In the genomic region with DNA sequence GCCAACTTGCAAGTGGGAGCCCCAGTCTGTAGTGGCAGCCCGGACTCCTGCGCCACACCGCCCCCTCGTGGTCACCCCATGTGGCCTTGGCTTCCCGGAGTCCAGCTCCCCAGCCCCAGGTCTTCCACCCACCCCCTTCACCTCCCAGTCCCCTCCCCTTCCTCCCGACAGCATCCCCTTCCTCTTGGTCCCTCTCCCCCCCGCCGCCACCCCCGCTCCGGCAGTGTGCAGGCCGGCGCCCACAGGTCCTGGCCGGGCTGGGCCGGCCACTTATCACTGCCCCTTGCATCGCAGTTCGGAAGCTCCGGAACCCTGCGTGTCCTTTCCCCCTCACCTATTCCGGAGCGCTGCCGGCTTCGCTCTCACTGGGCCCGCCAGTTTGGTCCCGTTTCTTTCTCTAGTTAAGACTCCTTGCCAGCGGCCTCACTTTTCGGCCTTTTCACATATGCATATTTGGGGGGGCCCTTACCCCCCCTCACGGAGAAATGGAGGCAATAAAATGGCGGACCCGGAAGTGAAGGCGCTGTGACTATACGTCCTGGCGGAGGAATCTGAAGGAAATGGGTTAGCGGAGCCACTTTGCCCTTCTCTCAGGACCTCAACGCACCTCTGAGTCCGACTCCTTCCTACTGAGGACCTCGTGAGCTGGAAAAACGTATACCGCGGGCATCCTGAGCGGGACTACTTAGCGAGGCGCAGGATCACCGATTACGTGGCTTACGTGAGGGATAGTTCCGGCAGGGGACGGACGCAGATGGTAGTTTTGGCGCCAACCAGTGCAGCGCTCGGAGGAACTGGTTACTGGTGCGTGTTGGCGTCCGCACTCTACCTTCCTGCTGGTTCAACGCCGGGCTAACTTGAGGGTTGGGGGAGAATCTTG, we compare ENCODE assay signal across 8 mouse cellular contexts. TPM values are rescaled to one million over a fixed set of nuclear protein-coding genes. Genes with fewer than 3 reads are reported as not detected.
DNase-seq lines count a peak whose midpoint lies in the region; ATAC-seq lines count a peak whose summit lies in the region.

A gene (minus strand): TSS at position 662 of the 880 bp plus-strand sequence.

- no peaks in the 10 kb centered on the region for H3K27me3 ChIP-seq in embryonic facial prominence, embryonic 14.5 days (replicated peaks; ENCODE audit: control insufficient read depth, insufficient read depth, low read length)
- no peaks in the 10 kb centered on the region for H3K27me3 ChIP-seq in kidney, embryonic 14.5 days (ENCODE audit: control insufficient read depth, insufficient read depth, low read length)
- no peaks in the 10 kb centered on the region for H3K27me3 ChIP-seq in limb, embryonic 15.5 days

- peak within 1 kb of the TSS; percentile 70 for H3K4me2 ChIP-seq in embryonic facial prominence, embryonic 14.5 days (ENCODE audit: low read depth, low read length)
- peak within 1 kb of the TSS; percentile 48 for H3K4me2 ChIP-seq in kidney, embryonic 14.5 days (replicated peaks; ENCODE audit: low read depth, low read length)
- peak within 1 kb of the TSS; percentile 69 for H3K4me2 ChIP-seq in limb, embryonic 15.5 days

- no peaks in the 10 kb centered on the region for H3K9me3 ChIP-seq in embryonic facial prominence, embryonic 14.5 days (ENCODE audit: control insufficient read depth, low read length)
- H3K9me3 ChIP-seq in kidney, embryonic 14.5 days (ENCODE audit: control insufficient read depth, low read length): no peaks in the 10 kb centered on the region
- no peaks in the 10 kb centered on the region for H3K9me3 ChIP-seq in limb, embryonic 15.5 days

- peak; percentile 93 for ATAC-seq in embryonic facial prominence, embryonic 14.5 days (ENCODE audit: low read depth)
- ATAC-seq in kidney, embryonic 14.5 days (ENCODE audit: low FRiP score, low TSS enrichment): peak; percentile 94
- ATAC-seq in limb, embryonic 15.5 days (ENCODE audit: insufficient number of reproducible peaks, low FRiP score, low TSS enrichment, low read depth): peak; percentile 91

- peaks cover 56% of the 10 kb centered on the region for H3K36me3 ChIP-seq in embryonic facial prominence, embryonic 14.5 days (ENCODE audit: control insufficient read depth, insufficient read depth, low read length)
- peaks cover 32% of the 10 kb centered on the region for H3K36me3 ChIP-seq in kidney, embryonic 14.5 days (ENCODE audit: control insufficient read depth, insufficient read depth, low read length)
- peaks cover 38% of the 10 kb centered on the region for H3K36me3 ChIP-seq in limb, embryonic 15.5 days

- peak; percentile 97 for DNase-seq in 3T3-L1 (ENCODE audit: low read depth, low spot score)
- DNase-seq in adrenal gland, postnatal 4 days (ENCODE audit: low spot score in 2 of 2): peak; percentile 95
- DNase-seq in embryonic facial prominence, embryonic 14.5 days (ENCODE audit: low spot score): peak; percentile 97
- DNase-seq in heart, adult 9 months (ENCODE audit: low spot score in 2 of 2): peak; percentile 94 to 96
- DNase-seq in monocyte, adult 2 months (ENCODE audit: low read depth in 1 of 2, low spot score in 2 of 2): peak; percentile 83 to 87
- DNase-seq in spleen, postnatal 36 days (ENCODE audit: low spot score in 2 of 2): peak; percentile 94

- peak within 1 kb of the TSS; percentile 96 for H3K9ac ChIP-seq in embryonic facial prominence, embryonic 14.5 days (ENCODE audit: low read depth, low read length)
- H3K9ac ChIP-seq in kidney, embryonic 14.5 days (ENCODE audit: low read depth, low read length): peak within 1 kb of the TSS; percentile 96
- peak within 1 kb of the TSS; percentile 89 for H3K9ac ChIP-seq in limb, embryonic 15.5 days

- peaks cover 4% of the 10 kb centered on the region for H3K4me1 ChIP-seq in embryonic facial prominence, embryonic 14.5 days (ENCODE audit: control insufficient read depth, insufficient read depth, low read length)
- H3K4me1 ChIP-seq in kidney, embryonic 14.5 days (ENCODE audit: control insufficient read depth, insufficient read depth, low read length): peaks cover 5% of the 10 kb centered on the region; the same call in 1 of the 2 replicates
- peaks cover 12% of the 10 kb centered on the region for H3K4me1 ChIP-seq in limb, embryonic 15.5 days

- under 1% methylated on average over 55 of the region's 56 CpGs for WGBS in embryonic facial prominence, embryonic 14.5 days
- under 1% methylated on average over 56 of the region's 56 CpGs for WGBS in kidney, embryonic 14.5 days
- under 1% methylated on average over 56 of the region's 56 CpGs for WGBS in limb, embryonic 15.5 days

- H3K27ac ChIP-seq in embryonic facial prominence, embryonic 14.5 days (replicated peaks; ENCODE audit: low read depth, low read length): peak within 1 kb of the TSS; percentile 100
- H3K27ac ChIP-seq in kidney, embryonic 14.5 days (ENCODE audit: low read depth, low read length): peak within 1 kb of the TSS; percentile 100
- H3K27ac ChIP-seq in limb, embryonic 15.5 days: peak within 1 kb of the TSS; percentile 100

- peak within 1 kb of the TSS; percentile 84 for H3K4me3 ChIP-seq in embryonic facial prominence, embryonic 14.5 days (ENCODE audit: low read depth, low read length)
- peak within 1 kb of the TSS; percentile 85 for H3K4me3 ChIP-seq in kidney, embryonic 14.5 days (ENCODE audit: low read length)
- peak within 1 kb of the TSS; percentile 75 for H3K4me3 ChIP-seq in limb, embryonic 15.5 days

RNA-seq across cellular contexts. Expression of the gene that starts here (rescaled TPM):
- 10 to 100 TPM; 33.0 to 35.0 TPM for total RNA-seq in adrenal gland, postnatal 4 days (2021)
- 7.8 and 8.0 TPM in 2 replicates for polyA plus RNA-seq in embryonic facial prominence, embryonic 14.5 days (2014; fragmentation: Nextera tagmentation; extraction: Ambion mirVana)
- polyA plus RNA-seq in kidney, embryonic 14.5 days (2014; fragmentation: Nextera tagmentation; extraction: Ambion mirVana): 9.7 and 15.4 TPM in 2 replicates
- polyA plus RNA-seq in limb, embryonic 15.5 days (2015; fragmentation: Nextera tagmentation; extraction: Ambion mirVana): 8.6 and 10.4 TPM in 2 replicates

Comparison
In these comparisons a context has a peak if more than half of its experiments do, and no peak if none do; other contexts are left out.
1. Peak in every context shown above with its lines: DNase-seq, ATAC-seq, H3K4me3 ChIP-seq and H3K27ac ChIP-seq.